Mouse (Mus musculus): ENCODE results near the gene Tsx.

GRCm38 (mm10) chrX:103388131-103388530 is 26.1 kb upstream of the Tsx start:
- TF ChIP-seq HCFC1 (IDR thresholded peaks at IDR 0.05; ENCODE audit: borderline replicate concordance, insufficient read depth, low read length) (no peak), ZNF384 (IDR thresholded peaks at IDR 0.05; ENCODE audit: low read depth, low read length) (no peak), CHD2 (IDR thresholded peaks at IDR 0.05; ENCODE audit: low read depth, low read length) (no peak), ZC3H11A (IDR thresholded peaks at IDR 0.05; ENCODE audit: borderline replicate concordance, low read depth, low read length) (no peak)
